Mouse (Mus musculus) T-helper 17 cell (primary cell): Measurements from ENCODE around the gene Gm42906.

ENCODE experiments used
- in situ Hi-C, 2 experiments: fragments of 300-600 bp; cut with MboI, MseI; formaldehyde crosslinking; loops; 1 replicate in 1 of 2; 2 replicates in 1 of 2; pipeline ENCODE4 v1.15.1; 2025; ENCODE audit warnings: high pct_unique_total_duplicates in 2 of 2

Gene Gm42906

GRCm38 (mm10) chr5:151428113-151428756 lies at the start of gene Gm42906:
Gene Gm42906, minus strand, starts transcription at chr5:151428163.
- in situ Hi-C loops, result no loop called here

DNA sequence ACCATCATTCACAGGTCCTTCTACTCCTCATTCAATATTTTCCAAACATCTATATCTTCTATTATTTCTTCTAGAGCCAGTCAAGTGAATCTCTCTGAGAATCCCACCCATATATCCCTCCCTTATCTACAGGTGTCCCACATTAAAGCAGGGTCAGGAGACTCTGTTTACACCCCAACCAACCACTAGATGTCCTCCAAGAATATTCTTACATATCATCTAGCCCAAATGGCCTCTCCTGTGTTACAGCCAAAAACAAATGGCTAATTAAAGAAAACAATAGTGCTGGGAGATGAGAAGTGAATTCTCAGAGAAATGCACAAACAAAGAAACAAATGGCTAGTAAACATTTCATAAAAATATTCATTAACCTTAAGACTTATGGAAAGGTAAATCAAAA lies 17.7 kb upstream of the Gm42906 start:
- in situ Hi-C loops, result no loop called here

GRCm38 (mm10) chr5:151435106-151435505 lies 7.1 kb upstream of the Gm42906 start:
- in situ Hi-C loops, result no loop called here

DNA sequence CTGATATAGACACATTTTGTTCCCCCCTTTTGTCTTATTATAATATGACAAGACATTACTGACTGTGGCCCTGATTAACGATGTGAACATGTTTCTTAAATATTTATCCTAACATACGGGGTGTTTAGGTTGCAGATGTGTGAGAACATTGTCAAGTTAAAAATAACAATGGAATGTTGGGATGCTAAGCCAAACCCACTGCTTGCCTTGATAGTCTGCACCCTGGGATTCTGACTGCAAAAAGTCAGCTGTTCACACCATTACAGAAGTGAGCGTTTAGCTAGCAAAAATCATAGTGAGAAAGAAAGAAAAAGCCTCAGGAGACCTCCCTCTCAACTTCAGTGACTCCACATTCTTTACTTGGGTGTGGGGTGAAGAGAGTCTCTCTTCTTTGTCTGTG lies 1.5 kb downstream of the Gm42906 start:
- in situ Hi-C loops, result no loop called here

DNA sequence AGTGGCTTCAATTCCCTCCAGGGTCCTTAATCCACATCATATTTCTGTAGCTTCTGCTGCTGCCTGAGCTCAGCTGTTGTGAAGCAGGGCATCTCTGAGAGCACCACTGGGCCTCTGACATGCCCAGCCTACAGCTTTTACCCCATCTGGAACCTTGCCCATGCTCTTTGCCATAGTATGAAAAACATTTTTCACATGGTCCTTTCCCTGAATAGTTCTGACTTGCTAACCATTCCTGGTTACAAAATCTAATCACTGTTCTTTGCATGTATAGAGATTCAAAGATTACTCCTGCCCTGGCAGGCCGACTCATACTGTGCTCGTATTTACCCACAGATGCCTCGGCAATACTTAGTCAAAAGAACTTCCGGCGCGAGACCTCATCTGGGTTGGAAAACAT lies 5.3 kb downstream of the Gm42906 start:
- in situ Hi-C loops, result no loop called here

- in situ Hi-C loops, result no loop called here
Measured at GRCm38 (mm10) chr5:151421859-151422258, 6.1 kb downstream of the Gm42906 start.

DNA sequence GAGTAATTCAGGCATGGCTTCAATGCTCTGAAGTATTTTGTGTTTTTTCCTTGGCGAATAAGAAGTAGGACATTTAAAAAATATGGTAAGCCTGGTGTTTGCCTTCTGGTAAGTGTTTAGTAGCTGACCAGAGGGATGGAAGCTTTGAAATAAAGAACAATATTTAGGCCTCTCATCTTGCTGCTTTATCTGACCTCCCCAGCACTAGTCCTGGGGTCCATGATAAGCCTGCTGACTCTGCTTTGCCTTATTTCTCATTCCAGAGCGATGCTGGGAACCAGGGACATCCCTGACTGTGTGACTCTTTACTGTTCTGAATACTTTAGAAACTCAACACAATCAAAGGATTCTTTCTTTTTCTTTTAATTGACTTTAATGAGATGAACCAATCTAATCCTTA lies 9.4 kb downstream of the Gm42906 start:
- in situ Hi-C loops, result no loop called here

DNA sequence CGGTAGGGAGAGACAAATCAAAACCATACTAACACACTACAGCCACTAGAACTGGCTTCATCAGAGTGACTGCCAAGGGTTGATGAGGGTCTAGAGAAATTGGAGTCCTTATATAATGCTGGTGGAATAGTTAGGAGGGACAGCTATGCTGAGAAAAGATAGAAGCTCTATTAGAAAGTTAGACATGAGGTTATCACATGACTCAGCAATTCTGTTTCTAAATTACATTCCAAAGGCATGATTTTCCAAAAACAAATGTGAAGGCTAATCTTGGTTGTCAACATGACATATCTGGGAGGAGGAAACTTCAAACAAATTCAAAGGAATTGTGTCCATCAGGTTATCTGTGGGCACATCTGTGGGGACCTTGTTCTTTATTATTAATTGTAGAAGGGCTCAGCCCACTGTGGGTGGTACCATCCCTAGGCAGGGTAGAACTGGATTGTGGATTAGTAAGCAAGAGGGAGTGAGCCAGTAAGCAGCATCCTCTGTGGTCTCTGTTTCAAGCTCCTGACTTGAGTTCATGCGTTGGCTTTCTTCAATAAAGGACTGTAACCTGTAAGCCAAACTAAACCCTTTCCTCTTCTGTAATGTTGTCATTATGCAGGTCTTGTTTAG lies 10.4 kb downstream of the Gm42906 start:
- in situ Hi-C loops, result no loop called here

DNA sequence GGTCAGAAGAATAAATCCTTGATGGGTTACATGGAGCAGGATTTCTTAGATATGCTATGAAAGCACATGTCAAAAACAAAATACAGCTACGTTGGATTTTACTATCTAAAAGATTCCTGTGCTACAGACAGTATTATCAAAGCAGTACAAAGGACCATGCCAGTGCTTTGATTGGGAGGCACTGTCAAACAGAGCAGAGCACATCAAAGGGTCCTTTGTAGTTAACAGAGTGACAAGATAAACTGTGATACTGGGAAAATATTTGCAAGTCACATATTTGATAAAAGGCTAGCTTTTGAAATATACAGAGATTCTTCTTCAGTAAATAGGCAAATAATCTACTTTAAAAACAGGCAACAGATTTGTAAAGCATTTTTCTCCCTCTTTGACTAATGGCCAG lies 11.0 kb downstream of the Gm42906 start:
- in situ Hi-C loops, result no loop called here

DNA sequence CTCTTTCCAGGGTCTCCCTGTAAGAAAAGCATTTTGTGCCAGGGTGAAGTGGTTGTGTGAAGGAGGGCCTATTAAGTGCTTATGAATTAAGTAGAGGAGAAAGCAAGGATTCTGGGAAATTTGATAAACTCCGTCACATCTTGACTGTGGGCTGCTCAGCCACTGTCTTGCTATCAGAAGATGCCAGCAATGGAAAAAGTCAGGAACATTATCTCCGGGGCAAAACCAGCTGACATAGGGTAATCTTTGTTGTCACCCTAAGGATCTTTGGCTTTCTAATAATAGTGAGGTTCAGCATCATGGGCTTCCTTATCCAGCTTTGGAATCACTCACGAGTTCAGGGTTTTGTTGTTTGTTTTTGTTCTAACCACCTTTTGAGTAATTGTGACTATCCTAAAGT lies 14.3 kb downstream of the Gm42906 start:
- in situ Hi-C loops, result no loop called here

DNA sequence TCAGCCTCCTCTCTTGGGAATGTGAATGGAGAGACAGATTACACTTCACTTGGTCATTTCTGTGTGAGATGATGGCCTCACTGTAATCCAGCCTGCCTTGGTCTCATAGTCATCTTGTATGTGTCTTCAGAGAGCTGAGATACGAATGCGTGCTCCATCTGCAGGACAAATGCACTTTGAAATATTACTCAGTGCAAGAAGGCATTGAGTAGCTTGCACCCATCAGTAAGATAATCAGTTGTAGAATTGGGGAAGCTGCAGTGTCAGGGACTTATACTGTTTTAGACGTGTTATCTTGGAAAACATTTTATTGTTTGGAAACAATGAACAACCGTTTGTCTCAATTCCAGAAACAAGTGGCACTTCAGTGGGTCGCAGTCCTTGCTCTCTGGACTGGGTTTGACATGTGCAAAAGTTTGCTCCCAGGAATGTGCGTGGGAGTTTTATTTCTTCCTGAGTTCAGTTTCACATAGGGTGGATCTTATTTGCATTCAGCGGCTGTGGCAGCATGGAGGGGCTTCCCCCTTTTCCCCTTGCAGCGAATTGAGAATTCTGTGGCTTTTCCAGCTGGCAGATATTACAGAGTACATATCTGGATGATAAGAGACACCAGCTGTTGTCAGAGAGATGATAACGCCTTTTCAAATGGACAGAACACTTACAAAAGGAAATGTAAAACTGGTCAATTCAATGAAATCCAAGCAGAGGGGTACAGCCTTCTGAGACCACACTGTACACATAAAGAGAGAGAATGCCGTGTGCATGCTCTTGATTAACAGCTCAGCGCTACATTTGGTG lies 15.1 kb downstream of the Gm42906 start:
- in situ Hi-C loops, result no loop called here

DNA sequence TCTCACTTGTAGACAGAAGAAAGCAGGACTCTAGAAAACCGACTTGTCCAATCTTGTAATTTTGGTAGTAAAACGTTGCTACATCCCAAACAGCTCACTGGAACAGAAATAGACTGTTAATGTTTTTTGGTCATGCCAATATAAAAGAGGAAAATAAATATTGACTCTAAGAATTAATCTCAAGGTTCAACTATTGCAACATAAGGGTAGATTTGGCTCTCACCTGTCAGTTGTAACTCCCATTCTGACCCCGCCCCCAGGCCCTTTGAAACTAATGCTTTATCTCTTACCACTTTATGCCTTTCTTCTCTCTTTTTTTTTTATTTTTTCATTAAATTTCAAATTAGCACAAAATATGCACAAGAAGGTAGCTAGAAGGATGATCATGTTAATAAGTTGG lies 18.0 kb downstream of the Gm42906 start:
- in situ Hi-C loops, result no loop called here

- in situ Hi-C loops, result no loop called here
Measured at GRCm38 (mm10) chr5:151409282-151409681, 18.7 kb downstream of the Gm42906 start.

GRCm38 (mm10) chr5:151408124-151408900 lies 19.7 kb downstream of the Gm42906 start:
- in situ Hi-C loops, result no loop called here

- in situ Hi-C loops, result no loop called here
Measured at GRCm38 (mm10) chr5:151407493-151407892, 20.5 kb downstream of the Gm42906 start.

GRCm38 (mm10) chr5:151406276-151406675 lies 21.7 kb downstream of the Gm42906 start:
- in situ Hi-C loops, result no loop called here

GRCm38 (mm10) chr5:151405314-151405903 lies 22.6 kb downstream of the Gm42906 start:
- in situ Hi-C loops, result no loop called here

DNA sequence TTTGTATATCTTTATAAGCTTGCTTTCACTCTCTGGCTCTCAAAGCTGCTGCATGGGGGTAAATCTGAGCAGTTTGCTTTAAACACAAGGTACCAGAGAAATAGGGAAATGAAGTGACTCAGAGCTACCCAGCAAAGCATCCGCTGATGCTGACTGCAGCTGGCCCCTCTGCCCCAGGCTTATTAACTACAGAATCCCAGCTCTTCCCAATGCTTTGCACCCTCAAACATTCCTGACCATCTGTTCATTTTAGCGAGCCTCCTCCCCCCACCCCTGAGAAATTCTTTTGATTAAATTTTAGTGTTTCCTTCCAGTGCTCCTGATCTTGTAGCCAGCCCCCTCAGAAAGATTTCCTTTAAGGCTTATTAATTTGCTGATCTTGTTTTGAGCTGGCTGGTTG lies 24.4 kb downstream of the Gm42906 start:
- in situ Hi-C loops, result no loop called here

DNA sequence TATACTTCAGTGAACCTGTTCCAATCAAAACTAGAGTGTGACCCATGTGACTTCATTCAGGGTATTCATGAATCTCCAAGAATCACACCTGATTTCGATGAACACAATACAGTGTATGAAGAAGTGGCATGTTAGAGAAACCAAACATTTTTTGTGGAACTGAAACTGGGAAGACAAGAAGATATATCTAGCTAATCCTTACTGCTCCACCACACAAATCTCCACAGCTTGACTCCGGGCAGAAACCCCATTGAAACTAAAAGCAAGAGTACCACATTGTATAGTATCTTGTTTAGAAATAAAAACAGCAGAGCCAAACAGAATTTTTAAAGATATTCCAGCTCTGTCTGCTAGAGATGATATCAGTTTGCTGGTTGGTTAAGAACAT lies 27.4 kb downstream of the Gm42906 start:
- in situ Hi-C loops, result no loop called here

- in situ Hi-C loops, result no loop called here
Measured at GRCm38 (mm10) chr5:151399918-151400556, 27.9 kb downstream of the Gm42906 start.

- in situ Hi-C loops, result no loop called here
Measured at GRCm38 (mm10) chr5:151396119-151396518, 31.8 kb downstream of the Gm42906 start.
